Mouse (Mus musculus) c-Kit-negative CD71-positive TER-119-positive erythroid progenitor cells, embryonic 14.5 days (primary cell): ENCODE measurements around the gene Cd300lg.

ENCODE experiments used
- DNase-seq: peaks from one replicate; pipeline ENCODE4 v3.0.0-alpha.2; 2013; ENCODE audit warnings: low read depth, low spot score

The Cd300lg gene

DNA sequence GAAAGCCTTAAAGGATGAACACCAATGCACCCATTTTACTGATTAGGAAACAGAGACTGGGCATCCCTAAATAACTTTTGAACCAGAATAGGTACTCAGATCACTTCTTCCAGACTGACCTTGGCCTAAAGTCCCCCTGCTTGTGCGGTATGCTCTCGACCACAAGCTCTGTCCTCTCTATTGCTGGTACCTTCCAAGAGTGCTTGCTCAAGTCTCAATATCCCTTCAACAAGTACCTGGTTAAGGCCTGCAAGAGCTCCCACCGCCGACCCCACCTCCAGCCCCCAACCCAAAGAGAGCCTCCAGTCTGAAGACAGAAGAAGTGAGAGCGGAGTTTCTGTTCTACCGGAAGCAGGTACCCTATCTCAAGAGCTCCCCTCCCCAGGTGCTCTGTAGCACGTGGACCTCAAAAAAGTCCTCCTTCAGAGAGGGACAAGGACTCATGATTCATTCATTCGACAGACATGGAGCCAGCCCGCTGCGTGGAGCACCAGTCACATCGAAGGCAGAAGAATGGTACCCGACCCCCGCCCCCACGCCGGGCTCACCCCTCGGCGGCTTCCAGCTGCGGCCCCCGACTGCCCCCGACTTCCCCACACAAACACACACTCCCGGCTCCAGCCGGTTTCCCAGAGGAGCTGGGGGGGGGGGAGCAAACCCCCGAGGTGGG is 15.2 kb upstream of the Cd300lg start:
- no peak for DNase-seq

GRCm38 (mm10) chr11:102026694-102027360 is 14.5 kb upstream of the Cd300lg start:
- DNase-seq = no peak

- DNase-seq = no peak
Observed at GRCm38 (mm10) chr11:102027361-102028017, 13.8 kb upstream of the Cd300lg start.

DNA sequence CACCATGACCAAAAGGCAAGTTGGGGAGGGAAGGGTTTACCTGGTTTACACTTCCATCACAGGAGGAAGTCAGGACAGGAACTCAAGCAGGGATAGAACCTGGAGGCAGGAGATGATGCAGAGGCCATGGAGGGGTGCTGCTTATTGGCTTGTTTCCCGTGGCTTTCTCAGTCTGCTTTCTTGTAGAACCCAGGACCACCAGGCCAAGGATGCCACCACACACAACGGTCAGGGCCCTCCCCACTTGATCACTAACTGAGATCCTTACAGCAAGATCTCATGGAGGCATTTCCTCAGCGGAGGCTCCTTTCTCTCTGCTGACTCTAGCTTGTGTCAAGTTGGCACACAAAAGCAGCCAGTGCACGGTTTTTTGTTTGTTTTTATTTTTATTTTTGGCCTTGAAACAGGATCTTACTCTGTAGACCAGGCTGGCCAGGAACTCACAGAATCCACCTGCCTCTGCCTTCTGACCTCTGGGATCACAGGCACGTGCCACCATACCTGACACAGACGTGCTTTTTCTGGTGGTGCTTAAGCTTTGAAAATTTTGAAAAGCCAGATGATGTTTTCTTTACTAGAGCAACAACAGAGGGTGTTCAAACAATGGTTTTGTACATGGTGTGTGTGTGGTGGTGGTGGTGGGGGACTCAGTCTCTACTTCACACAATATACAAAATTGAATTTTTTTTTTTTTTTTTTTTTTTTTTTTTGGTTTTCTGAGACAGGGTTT is 13.1 kb upstream of the Cd300lg start, which contains the start of gene Mpp3:
TSS of gene Mpp3 (minus strand) at position 375 of the 730 bp plus-strand sequence.
- no peak for DNase-seq

GRCm38 (mm10) chr11:102029304-102029703 is 12.0 kb upstream of the Cd300lg start:
- DNase-seq = no peak

GRCm38 (mm10) chr11:102029966-102030365 is 11.3 kb upstream of the Cd300lg start:
- DNase-seq = no peak

- DNase-seq = no peak
Observed at GRCm38 (mm10) chr11:102031149-102031548, 10.2 kb upstream of the Cd300lg start.

GRCm38 (mm10) chr11:102033055-102033591 is 8.2 kb upstream of the Cd300lg start:
- DNase-seq = no peak

- DNase-seq = no peak
Observed at GRCm38 (mm10) chr11:102034887-102035286, 6.4 kb upstream of the Cd300lg start.

DNA sequence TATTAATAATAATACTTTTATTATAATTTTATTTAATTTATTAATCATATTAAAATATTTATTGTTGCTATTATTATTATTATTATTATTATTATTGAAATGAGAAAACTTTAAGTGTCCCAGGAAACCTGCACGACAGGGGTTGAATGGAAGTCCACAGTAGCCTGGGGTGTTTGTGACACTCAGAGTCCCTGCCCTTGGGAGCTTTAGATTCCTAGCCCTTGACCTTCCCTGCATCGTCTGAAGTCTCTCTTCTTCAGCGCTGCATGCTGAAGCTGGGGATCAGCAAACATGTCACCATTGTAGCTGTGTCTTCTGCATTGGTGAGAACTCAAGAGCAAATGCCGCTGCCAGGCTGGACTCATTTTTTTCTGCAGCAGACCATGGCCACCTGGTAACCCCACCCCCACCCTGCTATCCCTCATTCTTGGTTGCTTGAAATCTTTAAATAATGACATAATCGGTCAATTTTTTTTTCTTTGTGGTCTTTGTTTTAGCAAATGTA is 5.8 kb upstream of the Cd300lg start:
- no peak for DNase-seq

GRCm38 (mm10) chr11:102036336-102036735 is 5.0 kb upstream of the Cd300lg start:
- no peak for DNase-seq

DNA sequence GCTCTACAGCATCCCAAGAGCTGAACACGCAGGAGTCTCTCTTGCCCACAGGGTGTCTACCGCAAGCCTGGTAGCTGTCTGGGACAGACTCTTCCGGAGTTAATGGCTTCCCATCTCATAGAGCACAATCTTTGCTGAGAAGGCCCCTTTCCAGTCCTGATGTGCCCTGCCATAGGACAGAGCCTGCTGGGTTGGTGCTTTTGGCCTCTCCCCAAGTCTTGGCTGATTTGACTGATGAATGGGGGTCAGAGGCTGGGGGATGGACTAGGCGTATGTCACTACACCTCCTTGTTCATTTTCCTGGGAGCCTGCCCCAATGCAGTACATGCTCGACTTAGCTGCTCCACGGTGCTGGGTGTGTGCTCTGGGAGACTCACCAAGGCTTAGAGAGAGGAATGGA is 3.5 kb upstream of the Cd300lg start:
- no peak for DNase-seq

- no peak for DNase-seq
Observed at GRCm38 (mm10) chr11:102039487-102040137, 1.7 kb upstream of the Cd300lg start.

DNA sequence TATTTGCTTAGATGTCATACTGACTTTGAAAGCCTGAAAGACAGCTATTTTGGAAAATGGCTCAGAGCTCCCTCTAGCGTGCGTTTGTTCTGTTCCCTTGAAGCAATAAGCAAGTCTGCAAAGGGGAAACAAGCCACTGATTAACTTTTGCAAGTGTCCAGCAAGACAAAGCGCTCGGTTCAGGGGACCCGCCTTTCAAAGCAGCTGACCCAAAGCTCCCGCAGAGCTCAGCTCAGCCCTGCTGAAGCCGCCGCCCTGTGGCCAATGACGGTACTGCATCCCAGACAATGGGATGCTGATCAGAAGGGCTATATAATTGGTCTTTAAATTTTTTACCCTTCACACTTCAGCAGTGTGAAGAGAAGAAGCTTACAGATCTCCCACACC is 1.2 kb upstream of the Cd300lg start:
- peak; percentile 50 for DNase-seq

DNA sequence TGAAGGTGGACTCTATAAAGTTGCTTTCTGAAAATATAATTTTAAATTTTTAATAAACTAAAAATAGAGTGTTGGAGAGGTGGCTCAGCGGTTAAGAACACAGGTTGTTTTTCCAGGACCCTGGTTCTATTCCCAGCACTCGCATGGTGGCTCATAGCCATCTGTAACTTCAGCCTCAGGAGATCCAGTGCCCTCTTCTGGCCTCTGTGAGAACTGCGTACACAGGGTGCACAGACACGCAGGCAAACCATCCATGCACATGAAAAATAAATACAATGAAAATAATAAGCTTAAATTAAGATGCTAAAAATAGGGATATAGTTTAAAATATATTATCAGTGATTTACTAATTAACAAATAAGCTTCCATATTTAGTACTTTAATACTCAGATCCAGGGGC is 663 bp upstream of the Cd300lg start:
- no peak for DNase-seq

DNA sequence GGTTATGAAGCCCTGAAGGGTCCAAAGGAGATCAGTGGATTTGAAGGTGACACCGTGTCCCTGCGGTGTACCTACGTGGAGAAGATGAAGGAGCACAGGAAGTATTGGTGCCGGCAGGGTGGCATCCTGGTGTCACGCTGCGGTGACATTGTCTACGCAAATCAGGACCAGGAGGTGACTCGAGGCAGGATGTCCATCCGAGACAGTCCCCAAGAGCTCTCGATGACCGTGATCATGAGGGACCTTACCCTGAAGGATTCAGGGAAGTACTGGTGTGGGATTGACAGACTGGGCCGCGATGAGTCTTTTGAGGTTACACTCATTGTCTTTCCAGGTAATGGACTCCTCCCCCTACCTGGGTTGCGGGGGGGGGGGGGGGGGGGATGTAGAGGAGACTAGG is 1.7 kb downstream of the Cd300lg start:
- no peak for DNase-seq

DNA sequence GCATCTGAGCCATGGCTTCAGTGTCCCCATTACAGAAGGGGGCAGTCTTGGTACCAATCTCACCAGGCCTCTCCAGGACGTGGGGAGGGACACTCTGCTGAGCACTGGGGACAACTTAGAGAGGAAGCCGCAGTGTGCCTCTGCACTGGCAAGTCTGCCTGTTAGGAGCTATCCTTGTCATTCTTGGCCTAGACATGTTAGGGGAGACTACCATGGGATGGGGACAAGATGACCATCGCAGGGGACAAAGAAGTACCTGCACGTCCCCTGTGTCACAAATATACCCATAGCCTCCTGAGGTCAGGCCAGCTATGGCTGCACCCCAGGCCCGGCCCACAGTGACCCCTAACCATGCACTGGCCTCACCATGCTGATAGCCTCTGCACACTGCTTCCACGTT is 2.1 kb downstream of the Cd300lg start:
- no peak for DNase-seq

- no peak for DNase-seq
Observed at GRCm38 (mm10) chr11:102044691-102045212, 3.4 kb downstream of the Cd300lg start.

DNA sequence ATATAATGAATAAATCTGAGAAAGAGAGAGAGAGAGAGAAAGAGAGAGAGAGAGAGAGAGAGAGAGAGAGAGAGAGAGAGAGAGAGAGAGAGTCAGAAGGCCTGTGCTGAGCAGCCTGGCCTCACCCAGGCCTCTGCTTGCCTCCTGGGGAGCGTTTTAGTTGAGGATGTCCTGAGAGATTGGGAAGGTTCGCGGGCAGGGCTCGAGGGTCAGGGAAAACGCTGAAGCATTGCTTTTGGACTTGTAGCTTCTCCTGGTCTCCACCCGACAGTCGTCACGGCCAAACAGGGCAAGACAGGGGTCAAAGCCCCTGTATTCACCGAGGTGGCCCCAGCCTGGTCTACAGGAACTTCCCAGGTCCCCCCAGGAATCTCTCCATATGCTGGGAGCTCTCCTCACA is 5.3 kb downstream of the Cd300lg start:
- DNase-seq = no peak

DNA sequence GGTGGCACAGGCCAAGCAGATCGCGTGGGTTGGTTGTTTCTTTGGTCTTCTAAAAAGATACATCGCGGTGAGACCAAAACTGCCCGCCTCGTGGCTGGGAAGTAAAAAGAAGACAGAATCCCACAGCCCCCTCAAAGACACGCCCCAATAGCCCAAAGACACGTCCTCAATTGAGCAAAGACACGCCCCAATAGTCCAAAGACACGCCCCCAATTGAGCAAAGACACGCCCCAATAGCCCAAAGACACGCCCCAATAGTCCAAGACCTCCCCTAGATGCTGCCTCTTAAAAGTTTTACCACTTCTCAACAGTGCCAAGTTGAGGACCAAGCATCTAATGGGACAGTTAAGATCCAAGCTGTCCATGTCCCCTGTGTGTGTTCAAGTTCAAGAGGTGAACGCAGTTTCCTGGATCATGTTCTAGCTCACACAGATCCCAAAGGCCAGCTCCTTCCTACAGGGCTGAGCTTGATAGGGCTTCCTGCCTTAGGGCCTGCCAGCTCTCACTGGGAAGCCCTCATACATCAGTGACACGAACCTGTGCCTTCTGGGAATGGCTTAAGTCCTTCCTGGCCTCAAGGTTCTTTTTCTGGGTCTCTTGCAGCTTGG is 8.7 kb downstream of the Cd300lg start:
- no peak for DNase-seq

- DNase-seq = no peak
Observed at GRCm38 (mm10) chr11:102051541-102051940, 10.2 kb downstream of the Cd300lg start.
